Mouse (Mus musculus) gastrocnemius, adult 2 months (tissue): Measurements from ENCODE around the gene Mylk. TPM values are rescaled to one million over a fixed set of nuclear protein-coding genes. Genes with fewer than 3 reads are reported as not detected.
"Not testable (repeated sequence)": the region's sequence is repeated elsewhere in the genome, so short reads cannot be mapped to it uniquely, and the experiment has no call there.

Experiments
- DNase-seq: peaks from one replicate; pipeline ENCODE4 v3.0.0; 2022
- H3K27ac ChIP-seq: fragments of 200-600 bp; 2 replicates; pipeline ENCODE4 v1.8.1; 2022; ENCODE audit warnings: mild to moderate bottlenecking
- H3K4me3 ChIP-seq: fragments of 200-600 bp; 2 replicates; pipeline ENCODE4 v1.8.1; 2022; ENCODE audit warnings: mild to moderate bottlenecking, moderate library complexity
- CTCF ChIP-seq: fragments of 200-600 bp; IDR thresholded peaks from 2 replicates; pipeline ENCODE4 v1.8.1; 2022; ENCODE audit warnings: antibody characterized with exemption, mild to moderate bottlenecking, moderate library complexity
- intact Hi-C: fragments of 180-260 bp; cut with DNase I; formaldehyde crosslinking; loops from one replicate; pipeline ENCODE4 v1.15.1; 2025
- long read RNA-seq, 2 experiments: library from polyadenylated mRNA; stranded (forward); transcript quantifications; one replicate each; pipeline ENCODE4 v2.0.0; 2021
- total RNA-seq, 2 experiments: library from RNA; stranded (reverse); gene quantifications; 2 replicates each; pipeline ENCODE4 v1.2.3; 2021

The Mylk gene
- total RNA-seq = 10 to 100 TPM; 22.7 to 29.5 TPM
- long read RNA-seq, experiment 1, partial matches to known transcripts = 2 of 7 reads
- long read RNA-seq, experiment 1, other reads (novel, unspliced or antisense) = 3 of 7 reads
- long read RNA-seq, experiment 2, partial matches to known transcripts = 2 of 4 reads
- long read RNA-seq, experiment 2, other reads (novel, unspliced or antisense) = 2 of 4 reads

DNA sequence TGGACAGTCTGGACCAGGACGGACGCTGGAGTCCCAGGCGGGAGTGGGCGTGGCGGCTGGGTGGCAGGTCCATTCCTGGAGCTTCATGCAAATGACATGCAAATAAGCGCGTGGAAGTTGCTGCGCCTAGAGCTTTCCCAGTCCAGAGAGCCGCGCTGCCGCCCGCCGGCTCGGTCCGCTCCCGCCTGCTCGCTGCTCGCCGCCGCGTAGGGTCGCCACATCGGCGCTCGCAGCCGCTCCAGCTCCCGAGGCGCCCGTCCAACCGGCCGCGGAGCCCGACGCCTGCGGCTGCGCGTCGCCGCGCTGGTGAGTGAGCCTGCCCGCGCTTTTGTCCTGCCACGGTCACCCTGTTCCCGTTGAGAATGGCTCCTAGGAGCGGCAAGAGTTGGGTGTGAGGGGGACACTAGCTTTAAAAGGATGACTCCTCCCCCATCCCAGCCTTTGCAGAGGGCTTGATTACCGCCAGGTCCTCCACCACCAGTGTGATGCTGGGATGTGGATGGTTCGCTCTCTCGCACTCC, at the start of gene Mylk:
Mylk (plus strand) TSS at position 146 of the 521 bp plus-strand sequence.
- peak; percentile 92 for DNase-seq
- TF ChIP-seq CTCF = no peak; the same call in 1 of the 2 replicates
- Histone ChIP-seq H3K27ac (peak within 1 kb of the TSS; percentile 48), H3K4me3 (peak within 1 kb of the TSS; percentile 69)
- intact Hi-C loops = loop anchor here (10.0 kb wide), 1 partner anchor 220 kb away; no protein-coding TSS in a partner anchor

DNA sequence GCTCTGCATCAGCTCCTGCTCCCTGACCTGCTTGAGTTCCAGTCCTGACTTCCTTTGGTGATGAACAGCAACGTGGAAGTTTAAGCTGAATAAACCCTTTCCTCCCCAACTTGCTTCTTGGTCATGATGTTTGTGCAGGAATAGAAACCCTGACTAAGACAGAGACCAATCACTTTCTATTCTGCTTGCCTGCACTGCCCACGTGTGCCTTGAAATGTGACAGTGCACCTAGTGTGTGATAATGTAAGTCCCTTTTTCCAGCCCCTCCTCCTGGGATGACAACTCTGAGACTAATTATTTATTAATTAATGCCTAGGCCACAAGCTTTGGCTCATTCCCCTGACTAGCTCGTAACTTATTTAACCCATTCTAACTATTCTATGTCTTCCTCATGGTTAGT, 46.3 kb upstream of the Mylk start:
- not testable (repeated sequence) for DNase-seq, H3K27ac ChIP-seq, H3K4me3 ChIP-seq
- intact Hi-C loops = loop anchor here (10.0 kb wide), 3 partner anchors 394 to 574 kb away; no protein-coding TSS in a partner anchor

DNA sequence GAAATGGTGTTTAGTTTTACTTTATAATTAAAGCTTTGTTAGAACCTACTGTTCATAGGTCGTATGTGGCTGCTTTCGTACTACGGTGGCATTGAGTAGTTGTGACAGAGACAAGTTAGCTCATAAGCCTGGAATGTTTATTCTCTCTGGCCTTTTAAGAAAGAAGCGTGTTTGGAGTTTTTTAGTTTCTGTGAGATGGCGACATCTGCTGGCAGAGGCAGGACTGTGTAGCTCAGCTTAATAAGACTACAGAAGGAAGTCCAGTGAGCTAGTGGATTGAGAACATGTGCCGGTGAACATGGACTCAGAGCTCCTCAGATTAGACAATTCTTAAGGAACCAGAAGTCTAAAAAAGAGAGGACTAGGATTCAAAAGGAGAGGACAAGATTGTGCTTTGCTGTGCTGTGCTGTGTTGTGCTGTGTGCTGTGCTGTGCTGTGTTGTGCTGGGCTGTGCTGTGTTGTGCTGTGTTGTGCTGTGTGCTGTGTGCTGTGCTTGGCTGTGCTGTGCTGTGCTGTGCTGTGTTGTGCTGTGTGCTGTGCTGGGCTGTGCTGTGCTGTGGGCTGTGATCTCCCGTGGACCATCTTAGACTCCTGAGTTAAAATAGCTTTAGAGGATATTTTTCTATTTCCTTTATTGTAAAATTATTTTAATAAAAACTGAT, 44.7 kb upstream of the Mylk start:
- H3K27ac ChIP-seq = peak overlapping the region; percentile 17; the same call in 1 of the 2 replicates
- peak; percentile 66 for DNase-seq
- peak; percentile 92 for TF ChIP-seq CTCF
- no peak overlapping the region for H3K4me3 ChIP-seq
- intact Hi-C loops = loop anchor here (1.0 to 10.0 kb wide), 3 partner anchors 33 to 355 kb away; no protein-coding TSS in a partner anchor

DNA sequence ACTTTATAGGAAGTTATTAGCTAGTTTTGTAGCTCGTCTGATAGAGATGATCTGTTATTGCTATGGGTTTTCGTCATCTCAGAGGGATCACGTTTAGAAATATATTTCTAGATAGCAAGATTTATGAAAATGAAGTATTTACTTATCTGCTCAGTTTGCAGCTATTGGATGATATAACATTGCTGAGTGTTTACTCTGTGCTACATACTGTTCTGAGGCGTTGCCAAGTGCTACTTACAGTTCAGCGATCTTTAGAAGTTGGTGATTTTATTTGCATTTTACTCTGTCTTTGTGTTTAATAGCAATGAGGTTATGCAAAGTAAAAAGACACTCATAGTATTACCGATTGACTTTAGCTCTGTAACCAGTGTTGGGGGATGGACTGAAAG, 44.2 kb upstream of the Mylk start:
- Histone ChIP-seq H3K27ac (no peak overlapping the region), H3K4me3 (no peak overlapping the region)
- no peak for TF ChIP-seq CTCF
- intact Hi-C loops = loop anchor here (1.0 to 10.0 kb wide), 3 partner anchors 34 to 356 kb away; no protein-coding TSS in a partner anchor
- no peak for DNase-seq

DNA sequence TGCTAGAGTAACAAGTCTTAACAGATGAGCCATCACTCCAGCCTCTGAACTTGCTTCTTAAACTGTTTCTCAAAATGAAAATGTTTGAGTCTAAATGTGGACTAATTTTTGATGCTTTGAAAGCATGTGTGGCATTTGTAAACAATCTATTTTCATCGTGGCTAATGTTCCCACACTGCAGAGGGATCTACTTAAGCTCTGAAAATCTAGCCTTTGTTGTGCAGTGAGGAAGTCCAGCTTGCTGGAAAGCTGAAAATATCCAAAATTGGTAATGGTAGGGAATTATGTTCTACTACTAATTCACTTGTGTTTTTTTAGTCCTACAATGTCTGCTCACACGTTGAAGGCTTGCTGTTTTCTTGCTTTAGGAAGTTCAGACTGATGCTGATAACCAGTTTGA, 39.0 kb upstream of the Mylk start:
- Histone ChIP-seq H3K4me3 (no peak overlapping the region), H3K27ac (peak overlapping the region; percentile 70)
- intact Hi-C loops = loop anchor here (10.0 kb wide), 2 partner anchors 171 to 361 kb away; no protein-coding TSS in a partner anchor
- no peak for DNase-seq
- TF ChIP-seq CTCF = no peak

DNA sequence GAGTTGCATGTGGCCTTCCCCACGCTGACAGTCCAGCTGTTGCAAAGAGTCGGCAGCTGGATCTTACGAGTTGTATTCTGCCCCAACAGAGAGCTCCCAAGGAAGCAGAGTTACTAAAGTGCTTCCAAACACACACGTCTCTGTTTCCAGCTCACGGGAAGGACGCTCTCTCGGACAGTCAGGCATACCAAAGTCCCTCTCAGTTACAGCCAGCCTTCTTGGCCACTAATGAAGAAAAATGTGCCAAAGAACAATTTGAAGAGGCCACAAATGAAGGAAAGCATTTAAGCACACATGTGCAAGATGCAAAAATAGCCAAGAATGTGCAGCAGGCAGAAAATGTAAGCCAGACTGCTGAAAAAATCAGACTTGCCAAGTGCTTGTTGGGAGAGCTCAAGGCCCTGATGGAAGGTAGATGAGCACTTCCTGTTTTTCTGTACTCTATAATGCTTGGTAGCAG, 38.5 kb upstream of the Mylk start:
- peak; percentile 40 for DNase-seq
- H3K27ac ChIP-seq = peak overlapping the region; percentile 70
- no peak for TF ChIP-seq CTCF
- H3K4me3 ChIP-seq = no peak overlapping the region
- intact Hi-C loops = loop anchor here (10.0 kb wide), 2 partner anchors 172 to 362 kb away; no protein-coding TSS in a partner anchor

DNA sequence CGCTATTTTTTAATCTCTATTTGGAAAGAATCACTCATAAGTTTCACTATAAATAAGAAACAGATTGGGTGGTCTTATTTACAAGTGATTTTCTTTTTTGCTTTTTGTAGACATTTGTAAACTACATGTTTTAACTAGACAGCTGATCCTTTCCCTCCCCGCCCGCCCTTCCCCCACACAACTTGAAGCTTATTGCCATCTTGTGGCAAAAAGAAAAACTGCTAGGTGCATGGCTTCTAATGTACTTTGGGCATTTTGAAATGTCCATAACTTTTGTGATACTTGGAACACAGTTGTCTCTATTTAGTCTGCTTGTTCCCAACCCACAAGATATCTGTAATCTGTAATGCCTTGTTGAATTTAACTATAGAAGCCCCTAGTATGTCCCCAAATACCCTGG, 33.5 kb upstream of the Mylk start:
- intact Hi-C loops = no loop called here
- no peak overlapping the region for H3K27ac ChIP-seq
- no peak overlapping the region for H3K4me3 ChIP-seq
- TF ChIP-seq CTCF = peak; percentile 64
- DNase-seq = no peak

DNA sequence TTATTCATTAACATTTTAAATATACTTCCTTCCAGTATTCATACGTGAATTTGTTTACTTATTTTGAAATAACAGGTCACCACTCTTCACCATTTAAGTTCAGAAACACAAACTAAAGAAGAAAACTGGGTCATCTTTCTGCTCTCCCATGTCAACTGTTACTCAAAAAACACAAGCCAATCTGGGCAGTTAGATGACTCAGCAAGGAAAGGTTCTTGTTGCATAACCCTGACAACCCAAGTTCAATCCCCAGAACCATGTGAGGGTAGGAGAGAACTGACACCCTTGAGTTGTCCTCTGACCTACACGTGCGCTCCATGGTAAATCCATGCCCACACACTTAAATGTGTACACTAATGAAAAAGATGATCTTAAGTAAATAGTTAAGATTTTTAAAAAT, 19.9 kb upstream of the Mylk start:
- no peak overlapping the region for H3K4me3 ChIP-seq
- TF ChIP-seq CTCF = no peak
- intact Hi-C loops = no loop called here
- no peak overlapping the region for H3K27ac ChIP-seq
- no peak for DNase-seq

DNA sequence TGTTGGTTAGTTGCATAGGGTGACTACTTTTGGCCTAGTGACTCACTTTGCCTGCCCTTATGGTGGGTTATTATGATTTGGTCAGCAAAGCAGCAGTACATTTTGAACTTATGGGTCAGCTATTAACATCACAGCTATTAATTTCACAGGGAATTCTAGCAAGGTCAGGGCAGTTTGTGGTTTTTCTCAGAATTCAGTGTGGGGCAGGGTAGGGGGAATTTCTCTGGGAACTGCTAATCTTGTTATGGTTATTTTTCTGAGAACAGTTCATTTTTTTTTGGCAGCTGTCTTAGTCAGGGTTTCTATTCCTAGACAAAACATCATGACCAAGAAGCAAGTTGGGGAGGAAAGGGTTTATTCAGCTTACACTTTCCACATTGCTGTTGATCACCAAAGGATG, 16.4 kb upstream of the Mylk start:
- DNase-seq, H3K27ac ChIP-seq, intact Hi-C loops, H3K4me3 ChIP-seq: not testable (repeated sequence)

DNA sequence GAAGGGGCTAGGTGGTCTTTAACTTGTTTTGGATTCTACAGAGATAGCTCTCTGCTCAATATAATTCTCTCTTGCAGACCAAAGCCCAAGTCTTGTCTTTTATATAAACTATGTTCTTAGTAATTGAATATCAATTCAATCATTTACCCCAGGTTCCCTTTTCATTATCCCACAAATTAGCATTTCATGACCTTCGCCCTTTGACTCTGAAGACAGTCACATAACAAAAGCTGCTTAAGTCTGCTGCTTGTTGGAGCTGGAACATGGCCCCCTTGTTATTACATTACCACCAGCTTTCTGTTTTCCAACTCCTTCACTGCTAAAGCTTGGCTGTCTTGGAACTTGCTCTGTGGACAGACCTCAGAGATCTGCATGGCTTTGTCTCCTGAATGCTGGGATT, 15.6 kb upstream of the Mylk start:
- intact Hi-C loops = no loop called here
- TF ChIP-seq CTCF = no peak
- Histone ChIP-seq H3K27ac (no peak overlapping the region), H3K4me3 (no peak overlapping the region)
- no peak for DNase-seq

DNA sequence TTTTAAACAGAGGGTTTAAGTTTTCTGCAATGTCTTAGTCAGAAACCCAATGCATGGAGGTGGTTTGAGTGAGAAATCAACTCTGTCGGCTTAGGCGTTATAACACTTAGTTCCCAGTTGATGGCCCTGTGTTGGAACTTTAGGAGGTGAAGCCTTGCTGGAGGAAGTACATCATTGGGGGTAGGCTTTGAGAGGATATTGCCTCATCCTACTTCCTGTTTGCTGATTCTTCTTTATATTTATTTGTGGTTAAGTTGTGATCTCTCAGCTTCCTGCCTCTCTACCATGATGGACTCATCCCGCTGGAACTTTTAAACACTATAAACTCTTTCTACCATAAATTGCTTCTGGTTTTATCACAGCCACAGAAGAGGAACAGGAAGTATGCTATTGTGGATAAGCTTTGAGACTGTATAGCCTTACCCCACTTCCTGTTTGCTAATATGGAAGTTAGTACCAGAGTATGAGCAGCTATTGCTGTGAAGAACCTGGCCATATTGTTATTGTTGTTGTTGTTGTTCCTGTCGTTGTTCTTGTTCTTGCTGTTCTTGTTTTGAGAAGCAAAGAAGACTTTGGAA, 6.3 kb upstream of the Mylk start:
- no peak for DNase-seq
- intact Hi-C loops = no loop called here

DNA sequence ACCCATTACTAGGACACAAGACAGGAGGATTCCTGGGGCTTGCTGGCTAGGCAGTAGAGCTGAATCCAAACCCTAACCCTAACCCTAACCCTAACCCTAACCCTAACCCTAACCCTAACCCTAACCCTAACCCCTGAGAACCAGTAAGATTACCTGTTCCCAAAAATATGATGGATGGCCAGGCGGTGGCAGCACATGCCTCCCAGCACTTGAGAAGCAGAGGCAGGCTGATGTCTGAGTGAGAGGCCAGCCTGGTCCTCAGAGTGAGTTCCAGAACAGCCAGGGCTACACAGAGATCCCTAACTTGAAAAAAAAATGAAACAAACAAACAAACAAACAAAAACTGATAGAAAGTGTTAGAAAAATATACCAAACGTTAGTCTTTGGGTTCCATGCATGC, 2.1 kb upstream of the Mylk start:
- Histone ChIP-seq H3K27ac (no peak overlapping the region), H3K4me3 (no peak overlapping the region)
- no peak for TF ChIP-seq CTCF
- no peak for DNase-seq
- intact Hi-C loops = loop anchor here (10.0 kb wide), 1 partner anchor 222 kb away; no protein-coding TSS in a partner anchor

More for the DNA sequence above, 6.3 kb upstream of the Mylk start:
- no peak for TF ChIP-seq CTCF
- H3K27ac ChIP-seq = no peak overlapping the region
- H3K4me3 ChIP-seq = no peak overlapping the region
